Mouse (Mus musculus) WW6 (cell line): ENCODE results near the gene Atxn7l1.

Source experiments
- DNase-seq: peaks from one replicate; pipeline ENCODE4 v3.0.0-alpha.2; 2013; ENCODE audit warnings: low read depth, low spot score

The Atxn7l1 gene

GRCm38 (mm10) chr12:33182428-33183137 lies 35.1 kb downstream of the Atxn7l1 start:
- DNase-seq: no peak

- DNase-seq: no peak
Observed at GRCm38 (mm10) chr12:33183138-33183627, 35.7 kb downstream of the Atxn7l1 start.

- DNase-seq: no peak
Observed at GRCm38 (mm10) chr12:33184137-33184536, 36.6 kb downstream of the Atxn7l1 start.

GRCm38 (mm10) chr12:33185046-33185445 lies 37.6 kb downstream of the Atxn7l1 start:
- no peak for DNase-seq

GRCm38 (mm10) chr12:33186331-33186730 lies 38.8 kb downstream of the Atxn7l1 start:
- no peak for DNase-seq

- no peak for DNase-seq
Observed at GRCm38 (mm10) chr12:33190133-33190532, 42.6 kb downstream of the Atxn7l1 start.

GRCm38 (mm10) chr12:33190633-33191032 lies 43.1 kb downstream of the Atxn7l1 start:
- no peak for DNase-seq

GRCm38 (mm10) chr12:33193408-33193901 lies 46.0 kb downstream of the Atxn7l1 start:
- no peak for DNase-seq

GRCm38 (mm10) chr12:33195175-33195574 lies 47.7 kb downstream of the Atxn7l1 start:
- DNase-seq: no peak

GRCm38 (mm10) chr12:33197287-33197686 lies 49.8 kb downstream of the Atxn7l1 start:
- DNase-seq: no peak

- DNase-seq: no peak
Observed at GRCm38 (mm10) chr12:33197746-33198145, 50.3 kb downstream of the Atxn7l1 start.

- no peak for DNase-seq
Observed at GRCm38 (mm10) chr12:33201068-33201467, 53.6 kb downstream of the Atxn7l1 start.

GRCm38 (mm10) chr12:33201491-33202210 lies 54.2 kb downstream of the Atxn7l1 start:
- DNase-seq: no peak

- no peak for DNase-seq
Observed at GRCm38 (mm10) chr12:33205255-33205654, 57.8 kb downstream of the Atxn7l1 start.

- no peak for DNase-seq
Observed at GRCm38 (mm10) chr12:33206300-33206699, 58.8 kb downstream of the Atxn7l1 start.

GRCm38 (mm10) chr12:33210856-33211255 lies 63.4 kb downstream of the Atxn7l1 start:
- no peak for DNase-seq

GRCm38 (mm10) chr12:33218215-33218859 lies 70.8 kb downstream of the Atxn7l1 start:
- no peak for DNase-seq

- DNase-seq: no peak
Observed at GRCm38 (mm10) chr12:33219436-33219835, 71.9 kb downstream of the Atxn7l1 start.

- DNase-seq: no peak
Observed at GRCm38 (mm10) chr12:33220081-33220480, 72.6 kb downstream of the Atxn7l1 start.

- peak; percentile 24 for DNase-seq
Observed at GRCm38 (mm10) chr12:33220509-33221051, 73.1 kb downstream of the Atxn7l1 start.

- DNase-seq: no peak
Observed at GRCm38 (mm10) chr12:33222187-33222586, 74.7 kb downstream of the Atxn7l1 start.

GRCm38 (mm10) chr12:33225117-33225541 lies 77.6 kb downstream of the Atxn7l1 start:
- DNase-seq: no peak
